Mouse (Mus musculus): ENCODE data around the gene Gm9913. TPM values are rescaled to one million over a fixed set of nuclear protein-coding genes. Genes with fewer than 3 reads are reported as not detected.

The Gm9913 gene
- polyA plus RNA-seq, 2 experiments, result 0.19 to 0.40 TPM

GRCm38 (mm10) chr2:125508381-125508780 is 3.5 kb downstream of the Gm9913 start:
- Histone ChIP-seq H3K36me3 (ENCODE audit: control insufficient read depth, insufficient read depth, low read length) (no peaks in the 10 kb centered on the region), H3K4me2 (replicated peaks; ENCODE audit: low read depth, low read length, severe bottlenecking) (no peak overlapping the region), H3K27ac (replicated peaks; ENCODE audit: low read depth, low read length) (no peak overlapping the region), H3K9me3 (ENCODE audit: control insufficient read depth, low read length) (no peaks in the 10 kb centered on the region), H3K4me3 (replicated peaks; ENCODE audit: low read length) (no peak overlapping the region), H3K9ac (ENCODE audit: low read depth, low read length, severe bottlenecking) (no peak overlapping the region), H3K4me1 (ENCODE audit: control insufficient read depth, insufficient read depth, low read length) (peaks cover 10% of the 10 kb centered on the region), H3K27me3 (ENCODE audit: control insufficient read depth, insufficient read depth, low read length) (no peaks in the 10 kb centered on the region)
- WGBS, result 96% methylated on average over 5 of the region's 5 CpGs
- ATAC-seq (ENCODE audit: low FRiP score, low read depth), result no peak
- no peak for DNase-seq (ENCODE audit: low spot score)
- no peak for TF ChIP-seq POLR2A (IDR thresholded peaks at IDR 0.05; ENCODE audit: borderline replicate concordance, extremely low read depth, insufficient read depth, insufficient read length)

DNA sequence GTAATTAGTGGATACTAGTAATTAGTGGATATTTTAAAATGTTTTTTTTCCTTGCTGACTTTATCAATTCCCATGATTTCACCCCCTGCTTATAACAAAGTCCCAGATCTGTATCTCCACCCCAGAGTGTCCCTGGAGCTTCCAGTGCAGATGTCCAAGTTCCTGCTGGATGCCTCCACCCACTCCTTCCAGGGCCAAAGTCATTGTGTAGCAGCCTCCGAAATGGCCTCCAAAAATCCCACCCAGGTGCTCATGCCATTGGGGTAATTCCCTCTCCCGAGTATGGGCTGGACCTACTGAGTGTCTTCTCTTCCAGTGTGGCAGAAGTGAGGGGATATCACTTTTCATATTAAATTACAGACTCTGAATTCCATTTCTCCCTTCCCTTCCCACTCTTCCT is 5.9 kb downstream of the Gm9913 start:
- DNase-seq (ENCODE audit: low spot score) (no peak), ATAC-seq (ENCODE audit: low FRiP score, low read depth) (no peak)
- Histone ChIP-seq H3K4me2 (replicated peaks; ENCODE audit: low read depth, low read length, severe bottlenecking) (no peak overlapping the region), H3K36me3 (ENCODE audit: control insufficient read depth, insufficient read depth, low read length) (no peaks in the 10 kb centered on the region), H3K27me3 (ENCODE audit: control insufficient read depth, insufficient read depth, low read length) (no peaks in the 10 kb centered on the region), H3K9ac (ENCODE audit: low read depth, low read length, severe bottlenecking) (no peak overlapping the region), H3K4me1 (ENCODE audit: control insufficient read depth, insufficient read depth, low read length) (peaks cover 5% of the 10 kb centered on the region; the same call in 1 of the 2 replicates), H3K4me3 (replicated peaks; ENCODE audit: low read length) (no peak overlapping the region), H3K27ac (replicated peaks; ENCODE audit: low read depth, low read length) (no peak overlapping the region), H3K9me3 (ENCODE audit: control insufficient read depth, low read length) (no peaks in the 10 kb centered on the region)
- 57% methylated on average over 2 of the region's 2 CpGs for WGBS
- TF ChIP-seq POLR2A (IDR thresholded peaks at IDR 0.05; ENCODE audit: borderline replicate concordance, extremely low read depth, insufficient read depth, insufficient read length), result no peak

DNA sequence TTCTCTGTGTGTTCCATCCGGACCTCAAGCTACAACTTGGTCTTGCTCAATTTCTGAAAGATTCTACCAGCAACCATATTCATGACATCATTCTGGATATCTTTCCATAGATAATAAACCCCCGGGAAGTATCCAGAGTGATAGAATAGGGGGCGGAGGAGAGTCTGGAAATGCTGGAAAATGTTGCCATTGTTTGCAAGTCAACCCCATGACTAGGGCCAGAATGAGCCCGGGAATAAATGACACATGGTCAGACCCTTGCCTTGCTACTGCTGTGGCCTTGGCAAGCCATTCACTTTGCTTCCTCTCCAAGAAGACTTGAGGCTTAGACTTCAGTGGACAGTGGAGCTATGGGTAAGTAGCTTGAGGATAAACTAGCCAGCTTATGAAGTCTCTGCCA is 7.0 kb downstream of the Gm9913 start:
- Histone ChIP-seq H3K9ac (ENCODE audit: low read depth, low read length, severe bottlenecking) (no peak overlapping the region), H3K27me3 (ENCODE audit: control insufficient read depth, insufficient read depth, low read length) (no peaks in the 10 kb centered on the region), H3K4me3 (replicated peaks; ENCODE audit: low read length) (no peak overlapping the region), H3K4me2 (replicated peaks; ENCODE audit: low read depth, low read length, severe bottlenecking) (no peak overlapping the region), H3K9me3 (ENCODE audit: control insufficient read depth, low read length) (no peaks in the 10 kb centered on the region), H3K36me3 (ENCODE audit: control insufficient read depth, insufficient read depth, low read length) (no peaks in the 10 kb centered on the region), H3K4me1 (ENCODE audit: control insufficient read depth, insufficient read depth, low read length) (peaks cover 8% of the 10 kb centered on the region; the same call in 1 of the 2 replicates), H3K27ac (replicated peaks; ENCODE audit: low read depth, low read length) (no peak overlapping the region)
- no peak for TF ChIP-seq POLR2A (IDR thresholded peaks at IDR 0.05; ENCODE audit: borderline replicate concordance, extremely low read depth, insufficient read depth, insufficient read length)
- WGBS, result 84% methylated on average over 4 of the region's 4 CpGs
- no peak for DNase-seq (ENCODE audit: low spot score)
- no peak for ATAC-seq (ENCODE audit: low FRiP score, low read depth)

GRCm38 (mm10) chr2:125512544-125512943 is 7.7 kb downstream of the Gm9913 start:
- no peak for TF ChIP-seq POLR2A (IDR thresholded peaks at IDR 0.05; ENCODE audit: borderline replicate concordance, extremely low read depth, insufficient read depth, insufficient read length)
- Histone ChIP-seq H3K36me3 (ENCODE audit: control insufficient read depth, insufficient read depth, low read length) (no peaks in the 10 kb centered on the region), H3K9me3 (ENCODE audit: control insufficient read depth, low read length) (no peaks in the 10 kb centered on the region), H3K27me3 (ENCODE audit: control insufficient read depth, insufficient read depth, low read length) (no peaks in the 10 kb centered on the region), H3K9ac (ENCODE audit: low read depth, low read length, severe bottlenecking) (no peak overlapping the region), H3K4me2 (replicated peaks; ENCODE audit: low read depth, low read length, severe bottlenecking) (no peak overlapping the region), H3K4me3 (replicated peaks; ENCODE audit: low read length) (no peak overlapping the region), H3K4me1 (ENCODE audit: control insufficient read depth, insufficient read depth, low read length) (0 out of 2 replicates have a peak, but pooled peaks cover 4% of the 10 kb centered on the region), H3K27ac (replicated peaks; ENCODE audit: low read depth, low read length) (no peak overlapping the region)
- DNase-seq (ENCODE audit: low spot score) (no peak), ATAC-seq (ENCODE audit: low FRiP score, low read depth) (no peak)
- WGBS, result 84% methylated on average over 4 of the region's 4 CpGs

- H3K36me3 ChIP-seq (ENCODE audit: control insufficient read depth, insufficient read depth, low read length), result no peaks in the 10 kb centered on the region
- no peaks in the 10 kb centered on the region for H3K27me3 ChIP-seq (ENCODE audit: control insufficient read depth, insufficient read depth, low read length)
- H3K4me1 ChIP-seq (ENCODE audit: control insufficient read depth, insufficient read depth, low read length), result 0 out of 2 replicates have a peak, but pooled peaks cover 4% of the 10 kb centered on the region
- ATAC-seq (ENCODE audit: low FRiP score, low read depth) (no peak), DNase-seq (ENCODE audit: low spot score) (no peak)
- H3K9ac ChIP-seq (ENCODE audit: low read depth, low read length, severe bottlenecking), result no peak overlapping the region
- no peak overlapping the region for H3K4me2 ChIP-seq (replicated peaks; ENCODE audit: low read depth, low read length, severe bottlenecking)
- no peak overlapping the region for H3K27ac ChIP-seq (replicated peaks; ENCODE audit: low read depth, low read length)
- 28% methylated on average over 3 of the region's 3 CpGs for WGBS
- H3K4me3 ChIP-seq (replicated peaks; ENCODE audit: low read length), result no peak overlapping the region
- H3K9me3 ChIP-seq (ENCODE audit: control insufficient read depth, low read length), result no peaks in the 10 kb centered on the region
- no peak for TF ChIP-seq POLR2A (IDR thresholded peaks at IDR 0.05; ENCODE audit: borderline replicate concordance, extremely low read depth, insufficient read depth, insufficient read length)
Observed at GRCm38 (mm10) chr2:125514391-125514790, 9.5 kb downstream of the Gm9913 start.
